Mouse (Mus musculus): ENCODE measurements around the gene Ppp1r37.
"Not testable (repeated sequence)": the region's sequence is repeated elsewhere in the genome, so short reads cannot be mapped to it uniquely, and the experiment has no call there.

Ppp1r37 gene

DNA sequence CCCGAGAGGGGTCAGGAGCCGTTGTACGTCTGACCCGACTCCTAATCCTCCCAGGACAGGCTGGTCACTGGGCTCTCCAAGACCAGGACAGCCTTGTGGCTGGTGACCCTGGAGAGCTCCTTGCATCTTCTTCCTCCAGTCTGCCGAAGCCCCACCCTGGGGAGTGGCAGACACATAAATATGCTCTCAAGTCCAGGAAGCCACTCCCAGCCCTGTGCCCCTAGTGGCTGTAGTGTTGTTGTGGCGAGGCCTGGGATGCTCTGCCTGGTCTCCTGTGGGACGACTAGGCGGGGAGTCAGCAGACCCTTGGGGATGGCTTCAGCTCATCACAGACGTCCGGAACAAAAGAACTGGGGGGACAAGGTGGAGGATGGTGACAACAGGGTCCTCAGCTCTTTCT is 31.8 kb downstream of the Ppp1r37 start:
- DNase-seq, result no peak

DNA sequence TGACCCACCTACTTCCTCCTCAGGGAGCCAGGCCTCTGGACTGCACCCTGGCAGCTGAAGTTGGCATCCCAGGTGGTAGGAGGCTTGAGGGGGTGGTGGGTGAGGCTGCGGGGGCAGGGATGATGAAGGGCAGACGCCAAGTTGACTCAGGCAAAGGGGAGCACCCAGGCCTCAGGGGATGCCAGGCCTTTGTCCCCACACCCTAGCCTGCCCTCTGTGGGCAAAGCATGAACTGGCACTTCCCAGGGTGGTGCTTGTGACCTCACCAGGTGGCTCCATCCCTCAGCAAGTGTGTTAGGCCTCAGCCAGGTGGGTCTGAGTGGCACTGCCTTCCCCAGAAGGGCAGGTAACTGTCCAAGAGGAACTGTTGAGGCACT is 37.8 kb downstream of the Ppp1r37 start:
- DNase-seq, result no peak

DNA sequence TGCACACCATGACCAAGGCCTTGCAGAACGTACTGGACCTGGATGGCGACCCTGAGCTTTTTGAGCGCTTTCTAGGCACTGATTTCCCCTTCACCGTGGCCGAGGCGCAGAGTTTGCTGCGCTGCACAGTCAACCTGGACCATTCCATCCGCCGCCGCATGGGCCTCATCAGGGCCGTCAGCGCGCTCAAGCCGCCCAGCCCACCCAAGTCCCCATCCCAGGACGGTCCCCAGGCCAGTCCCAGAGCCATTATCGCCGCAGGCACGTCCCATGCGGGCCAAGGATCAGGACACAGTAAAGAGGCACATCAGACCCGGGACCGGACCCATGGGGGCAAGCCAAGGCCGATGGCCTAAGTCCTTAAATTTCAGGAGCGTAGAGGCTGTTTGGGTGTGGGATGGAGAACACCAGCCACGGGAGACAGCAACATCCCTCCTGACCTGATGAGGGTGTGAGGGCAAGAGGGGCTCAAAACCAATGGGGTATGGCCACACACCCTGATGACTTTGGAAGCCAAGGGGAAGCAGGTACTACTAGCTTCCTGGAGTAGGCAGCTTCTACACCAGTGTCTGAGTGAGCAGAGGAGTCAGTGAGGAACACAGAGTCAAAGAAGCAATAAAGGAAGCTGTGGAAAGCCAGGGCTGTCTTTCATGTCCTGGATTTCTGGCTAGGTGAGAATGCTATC is 38.3 kb downstream of the Ppp1r37 start:
- no peak for DNase-seq

DNA sequence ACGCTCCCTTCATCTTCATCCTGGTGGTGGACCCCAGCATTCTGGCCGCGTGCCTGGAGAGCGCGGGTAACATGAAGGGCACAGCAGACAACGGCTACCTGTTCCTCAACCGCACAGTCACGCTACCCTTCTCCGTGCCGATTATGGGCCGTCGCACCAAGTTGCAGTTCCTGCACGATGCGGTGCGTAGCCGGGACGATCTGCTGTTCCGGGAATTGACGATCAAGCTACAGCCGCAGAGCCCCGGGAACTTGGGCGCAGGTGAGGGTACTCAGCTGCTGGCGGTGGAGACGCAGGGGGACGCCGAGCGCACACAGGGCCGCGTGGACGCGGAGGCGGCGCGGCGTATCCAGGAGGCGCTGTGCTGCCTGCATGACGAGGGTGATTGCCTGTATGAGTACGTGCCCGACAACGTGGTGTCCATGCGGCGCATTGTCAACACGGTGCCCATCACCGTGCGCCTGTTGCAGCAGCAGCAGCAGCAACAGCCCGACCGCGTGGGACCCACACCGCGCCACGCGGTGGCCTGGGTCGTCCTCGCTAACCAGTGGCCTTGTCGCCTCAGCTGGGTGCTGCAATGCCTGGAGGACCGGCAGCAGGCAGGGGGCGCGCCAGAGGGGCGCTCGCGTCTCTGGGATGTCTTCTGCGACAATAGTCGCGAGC is 39.0 kb downstream of the Ppp1r37 start:
- DNase-seq, result no peak

DNA sequence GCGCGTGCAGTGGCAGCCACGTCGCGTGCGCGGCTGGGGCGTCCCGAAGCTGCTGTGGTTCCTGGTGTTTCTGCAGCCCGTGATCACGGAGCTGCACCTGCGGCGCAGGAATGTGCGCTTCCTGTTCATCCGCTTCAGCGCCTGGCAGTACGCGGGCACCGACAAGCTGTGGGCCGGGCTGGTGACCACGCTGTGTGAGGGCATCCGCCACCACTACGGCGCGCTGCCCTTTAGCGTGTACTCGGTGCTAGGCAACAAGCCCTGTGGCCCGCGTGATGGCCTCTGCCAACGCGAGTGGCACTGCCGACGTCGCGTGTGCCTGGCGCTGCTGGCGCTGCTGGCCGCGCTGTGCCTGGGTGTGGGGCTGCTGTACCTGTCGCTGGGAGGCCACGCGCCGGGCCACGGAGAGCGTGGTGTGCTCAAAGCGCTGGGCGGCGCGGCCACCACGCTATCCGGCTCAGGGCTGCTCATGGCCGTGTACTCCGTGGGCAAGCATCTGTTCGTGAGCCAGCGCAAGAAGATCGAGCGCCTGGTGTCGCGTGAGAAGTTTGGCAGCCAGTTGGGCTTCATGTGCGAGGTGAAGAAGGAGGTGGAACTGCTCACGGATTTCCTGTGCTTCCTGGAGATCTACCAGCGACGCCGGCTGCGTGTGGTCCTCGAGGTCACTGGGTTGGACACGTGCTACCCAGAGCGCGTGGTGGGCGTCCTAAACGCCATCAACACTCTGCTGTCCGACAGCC is 39.7 kb downstream of the Ppp1r37 start:
- DNase-seq, result no peak

DNA sequence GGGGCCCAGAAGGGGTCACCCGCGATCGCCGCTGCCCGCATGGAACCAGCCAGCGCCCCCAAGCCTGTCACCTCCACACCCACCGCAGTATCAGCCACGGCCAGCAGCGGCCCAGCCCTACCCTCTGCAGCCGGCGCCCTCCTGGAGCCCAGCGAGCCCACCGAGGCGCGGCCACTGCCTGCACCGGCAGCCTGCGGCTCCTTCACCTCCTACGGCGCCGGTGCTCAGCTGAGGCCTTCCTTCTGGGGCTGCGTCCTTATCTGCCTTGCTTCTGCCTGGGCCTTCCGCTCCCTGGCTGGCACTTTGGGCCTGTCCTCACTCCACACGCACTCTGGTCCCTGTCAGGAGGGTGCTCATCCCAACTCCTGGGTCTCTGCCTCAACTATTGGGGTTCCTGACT is 42.8 kb downstream of the Ppp1r37 start:
- no peak for DNase-seq

DNA sequence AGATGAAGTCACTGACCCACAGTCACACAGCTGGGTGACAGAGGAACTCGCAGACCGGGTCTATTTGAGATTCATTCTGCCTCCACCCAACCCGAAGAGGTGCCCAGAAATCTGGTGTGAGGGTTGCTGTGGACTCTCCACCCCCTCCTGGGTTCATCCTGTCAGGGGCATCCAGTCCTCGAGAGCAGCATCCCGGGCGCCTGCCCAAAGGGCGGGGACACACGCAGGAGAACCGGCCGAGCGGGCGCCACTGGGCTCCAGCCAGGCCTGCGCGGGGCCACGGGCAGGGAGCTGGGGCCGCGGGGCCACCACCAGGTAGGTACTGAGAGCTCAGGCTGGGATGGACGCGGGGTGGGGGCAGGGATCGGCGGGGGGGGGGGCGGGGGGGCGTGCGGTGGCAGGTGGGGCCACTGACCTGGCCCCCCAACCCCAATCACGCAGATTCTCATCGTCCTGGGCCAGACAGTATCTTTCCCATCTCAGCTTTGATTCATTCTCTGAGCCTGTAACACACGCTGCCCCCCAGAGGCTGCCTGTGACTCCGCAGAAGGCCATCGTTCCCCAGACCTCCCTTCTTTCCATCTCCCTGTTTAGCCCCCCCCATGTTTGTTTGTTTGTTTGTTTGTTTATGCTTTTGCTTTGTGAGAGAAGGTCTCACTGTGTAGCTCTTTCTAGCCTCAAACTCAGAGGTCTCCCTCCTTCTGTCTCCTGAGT is 45.1 kb downstream of the Ppp1r37 start, which contains the start of gene Nkpd1:
Gene Nkpd1 (plus strand): TSS at position 187 of the 714 bp plus-strand sequence.
- no peak for DNase-seq

DNA sequence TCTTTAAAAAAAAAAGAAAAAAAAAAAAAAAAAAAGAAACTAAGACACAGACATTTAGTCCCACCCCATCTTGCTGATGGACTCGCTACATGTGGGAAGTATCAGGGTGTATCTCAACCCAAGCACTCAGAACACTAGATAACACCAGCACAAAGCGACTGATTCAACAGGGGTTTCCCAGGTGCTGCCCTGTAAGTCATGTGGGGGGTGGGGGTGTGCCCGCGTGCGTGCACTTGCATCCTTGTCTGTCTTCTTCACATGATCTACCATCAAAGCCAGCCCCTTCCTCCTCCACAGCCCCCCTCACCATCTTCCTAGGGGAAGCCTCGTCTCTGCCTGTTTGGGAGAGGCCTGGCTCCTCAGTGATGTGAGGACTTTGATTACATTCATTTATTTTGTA is 50.5 kb downstream of the Ppp1r37 start:
- no peak for DNase-seq

DNA sequence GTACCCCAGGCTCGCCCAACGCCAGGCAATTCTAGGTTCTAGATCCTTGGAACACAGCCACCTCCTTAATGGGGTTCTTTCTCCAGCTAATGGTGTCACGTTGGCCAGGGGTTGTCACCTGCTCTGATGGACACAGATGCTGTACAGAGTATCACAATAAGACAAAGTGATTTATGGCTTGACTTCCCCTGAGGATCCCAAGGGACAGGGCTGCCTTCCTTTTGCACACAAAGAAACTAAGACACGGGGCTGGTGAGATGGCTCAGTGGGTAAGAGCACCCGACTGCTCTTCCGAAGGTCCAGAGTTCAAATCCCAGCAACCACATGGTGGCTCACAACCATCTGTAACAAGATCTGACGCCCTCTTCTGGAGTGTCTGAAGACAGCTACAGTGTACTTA is 50.9 kb downstream of the Ppp1r37 start:
- not testable (repeated sequence) for DNase-seq

DNA sequence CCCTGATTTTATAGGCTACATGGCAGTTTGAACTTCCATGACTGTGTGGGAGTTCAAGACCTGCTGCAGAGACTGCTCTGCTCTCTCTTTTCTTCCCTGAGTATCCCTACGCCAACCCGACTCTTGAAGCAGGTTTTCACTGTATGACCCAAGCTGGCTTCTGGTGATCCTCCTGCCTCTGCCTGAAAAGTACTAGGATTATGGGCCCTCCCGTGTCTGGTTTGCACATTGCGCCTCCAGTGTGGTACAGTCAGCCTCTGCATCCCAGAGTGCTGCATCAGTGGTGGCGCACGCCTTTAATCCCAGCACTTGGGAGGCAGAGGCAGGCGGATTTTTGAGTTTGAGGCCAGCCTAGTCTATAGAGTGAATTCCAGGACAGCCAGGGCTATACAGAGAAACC is 53.1 kb downstream of the Ppp1r37 start:
- no peak for DNase-seq

DNA sequence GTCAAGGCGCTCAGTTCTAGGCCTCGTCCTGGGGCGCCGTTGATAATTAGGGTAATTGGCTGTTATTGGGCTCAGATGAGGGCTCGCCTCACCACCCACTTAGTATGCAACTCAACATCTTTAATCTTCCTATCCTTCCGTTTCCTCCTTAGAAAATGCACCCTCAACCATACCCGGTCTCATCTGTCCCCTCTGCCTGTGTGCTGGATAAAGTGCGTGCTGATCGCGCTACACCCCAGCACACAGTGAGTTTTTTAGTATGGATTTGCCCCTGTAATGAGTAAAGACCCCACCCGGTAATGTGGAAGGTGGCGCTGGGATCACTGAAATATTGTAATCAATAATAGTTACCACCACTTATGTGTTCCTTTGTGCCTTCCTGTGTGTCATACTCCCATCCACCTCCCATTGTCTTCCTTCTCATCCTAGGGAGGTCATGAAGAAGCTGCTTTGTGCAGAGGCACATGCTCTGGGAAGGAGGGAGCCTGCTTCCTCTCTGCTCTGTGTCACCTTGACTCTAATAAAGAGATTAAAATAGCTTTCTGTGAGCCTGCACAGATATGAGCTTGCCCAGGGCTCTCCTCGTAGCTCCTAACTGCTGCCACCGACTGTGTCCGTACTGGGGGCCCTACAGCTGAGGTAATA is 53.8 kb downstream of the Ppp1r37 start:
- DNase-seq, result no peak

DNA sequence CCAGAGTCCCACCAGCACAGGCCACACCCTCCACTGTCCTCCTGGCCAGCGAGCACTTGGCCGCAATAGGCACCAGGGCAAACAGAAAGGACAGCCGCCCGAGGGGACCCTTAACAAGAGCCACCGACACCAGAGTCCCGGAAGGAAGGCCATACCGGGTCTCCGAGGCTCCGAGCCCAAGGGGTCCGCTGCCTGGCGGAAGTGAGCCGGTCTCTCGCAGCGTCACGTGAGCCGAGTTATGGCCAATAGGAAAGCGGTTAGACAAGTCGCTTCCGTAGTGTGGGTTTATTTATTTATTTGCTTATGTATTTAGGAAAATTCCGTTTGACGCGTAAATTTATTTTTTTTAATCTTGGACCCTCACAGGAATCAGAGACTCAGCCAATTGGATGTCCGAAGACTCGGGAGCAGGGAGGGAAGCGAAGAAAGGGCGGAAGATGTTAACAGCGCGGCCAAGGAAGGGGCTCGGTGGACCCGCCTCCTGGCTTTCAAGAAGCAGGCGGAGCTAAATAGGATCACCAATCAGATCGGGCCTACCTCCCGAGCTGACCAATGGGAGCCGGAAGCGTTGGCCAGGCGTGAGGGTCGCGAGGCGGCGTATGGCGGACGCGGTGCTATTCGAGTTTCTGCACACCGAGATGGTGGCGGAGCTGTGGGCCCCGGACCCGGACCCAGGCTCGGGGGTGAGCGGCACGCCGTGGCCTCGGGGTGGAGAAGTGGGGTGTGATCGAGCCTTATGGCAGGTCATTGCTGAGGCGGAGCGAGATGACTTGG is 54.5 kb downstream of the Ppp1r37 start, which contains the start of the genes Bloc1s3 and Trappc6a:
Gene Bloc1s3 (minus strand): TSS at position 218 of the 774 bp plus-strand sequence.
Gene Trappc6a (plus strand): TSS at position 246 of the 774 bp plus-strand sequence.
- peak; percentile 88 for DNase-seq

DNA sequence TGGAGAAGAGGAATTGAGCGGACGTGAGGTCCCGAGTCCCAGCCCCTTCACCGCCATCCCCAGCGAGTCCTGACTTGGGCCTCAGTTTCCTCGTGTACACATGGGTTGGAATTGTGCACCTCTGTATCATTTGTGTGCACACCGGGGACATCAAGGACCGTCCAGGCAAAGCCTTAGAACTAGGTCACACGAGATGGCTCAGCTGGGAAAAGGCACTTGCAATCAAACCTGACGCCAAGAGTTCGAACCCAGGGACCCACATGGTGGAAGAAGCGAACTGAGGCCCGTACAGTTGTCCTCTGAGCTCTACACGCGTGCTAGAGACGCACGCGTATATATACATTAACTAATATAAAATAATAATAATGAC is 55.3 kb downstream of the Ppp1r37 start:
- DNase-seq, result no peak

DNA sequence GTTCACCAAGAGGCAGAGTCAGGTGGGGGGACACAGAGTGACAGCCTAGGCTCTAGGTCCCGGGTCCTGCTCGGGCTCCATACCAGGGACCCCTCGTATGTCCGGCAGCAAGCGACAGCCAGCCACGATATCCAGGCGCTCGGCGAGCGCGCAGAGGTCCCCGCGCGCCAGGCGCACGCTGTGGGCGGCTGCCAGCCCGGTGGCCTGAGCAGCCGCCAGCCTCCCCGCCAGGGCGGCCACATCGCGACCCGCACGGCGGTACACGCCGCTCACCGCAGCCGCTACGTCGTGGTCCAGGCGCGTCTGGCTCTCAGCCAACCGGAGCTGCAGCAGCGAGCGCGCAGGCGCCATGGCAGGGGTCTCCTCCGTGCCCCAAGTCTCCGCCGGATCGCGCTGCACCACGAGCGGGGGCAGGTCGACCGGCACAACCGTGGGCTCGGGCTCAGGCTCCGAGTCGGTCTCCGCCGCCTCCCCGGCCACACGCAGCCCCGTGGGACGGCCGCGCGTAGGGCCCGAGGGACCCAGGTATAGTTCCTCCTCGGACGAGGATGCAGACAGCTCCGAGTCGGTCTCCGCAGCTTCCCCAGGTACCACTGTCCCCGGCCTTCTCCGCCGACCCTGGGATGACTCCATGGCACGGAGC is 55.8 kb downstream of the Ppp1r37 start:
- peak; percentile 45 for DNase-seq

DNA sequence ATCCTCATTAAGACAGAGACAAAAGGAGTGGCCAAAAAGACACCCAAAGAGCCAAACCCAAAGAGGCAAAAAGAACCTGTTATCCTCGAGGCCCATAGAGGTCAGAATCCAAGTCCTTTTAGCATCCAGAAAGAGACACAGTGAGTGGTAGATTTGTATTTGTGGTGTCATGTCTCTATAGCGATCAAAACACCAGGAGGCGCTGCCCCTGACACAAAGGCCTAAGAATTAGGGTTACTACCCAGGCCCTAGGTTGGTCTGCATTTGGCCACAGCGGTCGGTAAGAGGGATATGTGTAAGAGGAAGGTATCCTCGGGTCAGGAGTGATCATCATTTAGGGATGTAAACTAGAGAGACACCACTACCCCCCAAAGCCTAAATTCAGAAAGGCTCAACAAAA is 56.5 kb downstream of the Ppp1r37 start:
- no peak for DNase-seq

DNA sequence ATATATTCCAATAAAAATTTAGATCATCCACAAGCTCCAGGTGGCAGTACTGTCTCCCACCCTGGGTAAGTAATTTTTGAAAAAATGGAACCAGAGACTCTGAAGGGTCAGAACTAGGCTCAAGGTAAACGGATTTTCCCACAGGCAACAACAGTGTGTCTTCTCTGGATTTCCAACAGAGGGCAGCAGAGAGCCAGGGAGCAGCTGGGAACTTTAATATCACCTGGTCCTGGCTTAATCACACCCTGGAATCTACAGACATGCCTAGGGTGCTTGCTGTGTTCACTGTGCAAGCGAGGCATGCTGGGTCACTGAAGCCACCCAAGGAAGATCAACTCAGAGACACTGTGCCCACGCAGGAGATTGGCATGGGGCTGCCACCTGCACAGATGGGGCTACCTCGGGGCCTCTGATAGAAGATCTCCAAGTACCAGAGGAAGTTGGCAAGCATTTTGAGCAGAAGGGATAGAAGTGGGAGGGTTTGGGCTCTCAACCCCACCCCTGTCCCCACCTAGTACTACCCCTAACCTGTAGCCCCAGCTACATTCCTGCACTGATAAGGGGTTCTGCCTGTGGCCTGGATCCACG is 59.3 kb downstream of the Ppp1r37 start:
- peak; percentile 53 for DNase-seq

DNA sequence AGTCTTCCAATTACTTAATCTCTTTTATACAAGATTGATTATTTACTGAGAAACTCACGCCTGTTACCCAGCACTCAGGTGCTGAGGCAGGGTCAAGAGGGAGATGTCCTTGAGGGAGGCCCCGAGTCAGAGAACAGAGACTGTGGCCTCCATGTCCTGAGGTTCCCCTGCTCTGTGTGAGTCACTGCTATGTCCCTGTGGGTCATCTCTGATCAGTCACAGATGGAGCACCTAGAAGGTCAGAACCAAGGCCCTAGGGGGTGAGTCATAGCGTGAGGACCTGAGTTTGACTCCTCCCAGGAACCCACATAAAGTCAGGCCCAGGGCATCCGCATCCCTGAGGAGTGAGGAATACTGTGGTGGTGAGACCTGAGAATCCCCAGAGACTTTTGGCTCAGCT is 61.2 kb downstream of the Ppp1r37 start:
- DNase-seq, result no peak

DNA sequence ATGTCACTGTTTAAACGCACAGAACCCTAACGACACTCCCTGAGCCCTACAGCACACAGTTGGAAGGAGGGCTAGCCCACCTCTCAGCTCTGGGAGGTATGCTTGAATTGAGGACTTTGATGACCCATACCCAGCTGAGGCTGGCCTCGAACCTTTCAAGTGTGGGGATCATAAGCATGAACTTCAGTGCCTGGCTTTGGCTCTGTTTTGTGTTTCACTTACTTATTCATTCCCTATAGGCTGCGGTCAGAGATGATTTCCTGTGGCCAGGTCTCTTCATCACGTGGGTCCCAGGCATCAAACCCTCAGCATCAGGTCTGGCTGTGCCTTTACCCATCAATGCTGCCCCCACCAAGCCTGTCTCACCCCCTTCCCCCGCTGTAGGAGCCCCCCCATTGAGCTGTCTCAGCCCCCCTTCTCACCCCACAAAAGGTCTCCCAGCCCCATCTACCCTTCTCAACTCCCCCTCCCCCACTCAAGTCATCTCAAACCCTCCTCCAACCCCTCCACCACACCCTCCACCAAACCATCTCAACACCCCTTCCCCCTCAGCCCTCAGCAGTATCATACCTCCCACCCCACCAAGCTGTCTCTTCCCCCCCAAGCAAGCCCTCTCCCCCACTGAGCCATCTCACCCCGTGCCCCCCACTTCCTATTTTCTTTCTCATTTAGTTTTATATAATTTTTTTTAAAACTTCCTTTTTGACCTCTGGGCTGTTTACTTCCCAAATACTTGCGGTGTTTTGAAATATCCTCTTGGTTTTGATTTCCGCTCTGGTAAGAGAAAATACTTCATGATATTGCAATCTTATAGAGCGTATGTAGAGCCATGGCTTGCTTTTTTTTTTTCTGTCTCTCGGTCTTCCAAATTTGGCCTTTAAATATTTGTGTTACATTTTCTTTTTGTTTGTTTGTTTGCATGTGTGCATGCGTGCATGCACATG is 62.2 kb downstream of the Ppp1r37 start:
- DNase-seq, result no peak

DNA sequence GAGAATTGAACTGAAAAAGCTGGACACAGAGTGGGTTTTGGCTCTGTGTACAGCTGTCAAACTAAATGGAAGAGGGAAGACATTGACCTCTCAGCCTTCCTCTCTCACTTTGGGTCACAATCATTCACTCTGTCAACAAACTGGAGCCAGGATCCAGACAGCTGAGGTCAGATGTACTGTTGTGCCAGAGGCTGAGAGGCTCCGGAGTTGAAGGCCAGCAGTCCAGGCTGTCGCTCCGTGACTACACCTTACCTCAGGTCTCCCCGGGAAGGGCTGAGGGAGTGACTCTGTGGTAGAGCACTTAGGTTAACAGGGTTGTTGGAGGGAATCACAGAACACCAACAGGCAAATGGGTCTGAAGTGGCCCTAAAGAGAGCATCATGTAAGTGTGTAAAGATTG is 64.5 kb downstream of the Ppp1r37 start:
- DNase-seq, result no peak

DNA sequence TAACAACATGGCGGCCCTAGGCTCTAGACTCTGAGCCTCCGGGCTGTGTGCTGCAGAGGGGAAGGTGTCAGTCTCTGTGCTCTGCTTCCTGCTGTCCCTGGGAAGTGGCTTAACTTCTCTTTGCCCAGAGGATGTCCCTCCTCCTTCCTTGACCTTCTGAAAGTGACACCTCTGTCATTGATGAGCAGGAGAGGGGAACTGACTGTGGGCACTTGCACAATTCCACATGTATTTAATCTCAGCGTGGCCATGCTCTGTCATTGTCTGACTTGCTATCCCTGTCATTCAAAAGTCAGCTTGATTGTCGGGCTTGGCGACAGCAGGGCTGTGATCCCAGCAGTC is 66.7 kb downstream of the Ppp1r37 start:
- no peak for DNase-seq

Data from cerebellum, adult 11 months (tissue).